Mouse (Mus musculus) T-cell, adult 2 months (primary cell): Measurements from ENCODE around the gene Serpinb9b.
A peak's percentile ranks its signal among the peaks of the same experiment; 100 is the strongest.

Experiments
- DNase-seq: peaks from one replicate; pipeline ENCODE4 v3.0.0; 2022; ENCODE audit warnings: low spot score

Gene Serpinb9b

GRCm38 (mm10) chr13:33047234-33047633 is 20.0 kb downstream of the Serpinb9b start:
- DNase-seq: no peak

GRCm38 (mm10) chr13:33048187-33048586 is 21.0 kb downstream of the Serpinb9b start:
- DNase-seq: no peak

GRCm38 (mm10) chr13:33051697-33052096 is 24.5 kb downstream of the Serpinb9b start:
- no peak for DNase-seq

GRCm38 (mm10) chr13:33063048-33063447 is 35.8 kb downstream of the Serpinb9b start:
- no peak for DNase-seq

GRCm38 (mm10) chr13:33067387-33067977 is 40.3 kb downstream of the Serpinb9b start:
- DNase-seq: no peak

GRCm38 (mm10) chr13:33068164-33068563 is 40.9 kb downstream of the Serpinb9b start:
- no peak for DNase-seq

- peak; percentile 15 for DNase-seq
Measured at GRCm38 (mm10) chr13:33071776-33072175, 44.6 kb downstream of the Serpinb9b start.

GRCm38 (mm10) chr13:33074029-33074428 is 46.8 kb downstream of the Serpinb9b start:
- DNase-seq: peak; percentile 34

GRCm38 (mm10) chr13:33076247-33076646 is 49.0 kb downstream of the Serpinb9b start:
- no peak for DNase-seq

GRCm38 (mm10) chr13:33077026-33077685 is 49.9 kb downstream of the Serpinb9b start:
- DNase-seq: no peak

- DNase-seq: no peak
Measured at GRCm38 (mm10) chr13:33078056-33078705, 51.0 kb downstream of the Serpinb9b start, which contains the start of gene Serpinb1b. TSS of gene Serpinb1b (plus strand) at chr13:33078575.

GRCm38 (mm10) chr13:33079391-33079790 is 52.2 kb downstream of the Serpinb9b start:
- DNase-seq: no peak

GRCm38 (mm10) chr13:33080356-33080755 is 53.1 kb downstream of the Serpinb9b start:
- no peak for DNase-seq

GRCm38 (mm10) chr13:33083834-33084233 is 56.6 kb downstream of the Serpinb9b start:
- DNase-seq: no peak

GRCm38 (mm10) chr13:33084975-33085694 is 57.9 kb downstream of the Serpinb9b start:
- DNase-seq: no peak

- DNase-seq: no peak
Measured at GRCm38 (mm10) chr13:33085695-33086432, 58.6 kb downstream of the Serpinb9b start.

- no peak for DNase-seq
Measured at GRCm38 (mm10) chr13:33089566-33089965, 62.4 kb downstream of the Serpinb9b start.

- DNase-seq: no peak
Measured at GRCm38 (mm10) chr13:33090546-33090945, 63.3 kb downstream of the Serpinb9b start.

- no peak for DNase-seq
Measured at GRCm38 (mm10) chr13:33091306-33091705, 64.1 kb downstream of the Serpinb9b start.
